Mouse (Mus musculus): Measurements from ENCODE around the gene Rabac1. TPM values are rescaled to one million over a fixed set of nuclear protein-coding genes. Genes with fewer than 3 reads are reported as not detected.

The Rabac1 gene
- total RNA-seq (2023), result 138 and 148 TPM in 2 replicates

DNA sequence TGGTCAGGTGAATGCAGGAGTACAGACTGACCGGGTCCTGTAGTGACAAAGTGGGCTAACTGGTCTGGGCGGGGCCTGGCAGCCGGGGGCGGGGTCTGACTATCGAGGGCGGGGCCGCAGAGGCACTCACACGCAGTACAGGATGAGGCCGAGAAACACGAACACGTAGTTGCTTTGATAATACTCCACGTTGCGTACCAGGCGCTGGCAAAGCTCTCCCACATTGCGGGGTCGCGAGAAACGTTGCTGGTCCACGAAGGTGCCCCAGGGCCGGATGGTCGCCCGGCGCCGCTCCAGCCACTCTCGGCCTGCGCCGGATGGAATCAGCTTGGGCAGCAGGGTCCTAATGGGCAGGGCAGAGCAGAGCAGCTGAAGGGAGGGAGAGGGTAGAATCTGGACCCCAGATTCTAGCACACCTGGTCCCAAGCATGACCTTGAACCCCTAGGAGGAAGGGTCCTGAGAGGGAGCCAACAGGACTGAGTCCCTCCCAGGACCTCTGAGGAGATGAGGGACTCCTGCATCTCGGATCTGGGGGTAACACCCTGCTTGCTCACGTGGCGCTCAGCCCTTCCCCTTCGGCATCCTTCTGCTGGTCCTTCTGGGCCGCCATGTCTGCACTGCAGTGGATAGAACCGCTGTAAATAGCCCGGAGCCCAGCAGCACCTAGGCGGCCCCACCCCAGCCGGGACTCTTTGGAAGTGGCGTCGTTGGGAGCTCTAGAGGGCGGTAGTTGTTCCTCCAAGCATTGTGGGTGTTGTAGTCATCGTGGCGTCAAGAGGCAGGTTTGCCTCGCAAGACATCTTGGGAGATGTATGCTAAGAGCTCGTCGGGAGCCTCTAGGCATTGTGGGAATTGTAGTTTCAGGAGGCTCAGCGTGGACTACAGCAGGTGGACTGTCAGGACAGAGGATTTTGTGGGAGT lies at the start of gene Rabac1:
Gene Rabac1 (minus strand): TSS at position 783 of the 922 bp plus-strand sequence.

DNA sequence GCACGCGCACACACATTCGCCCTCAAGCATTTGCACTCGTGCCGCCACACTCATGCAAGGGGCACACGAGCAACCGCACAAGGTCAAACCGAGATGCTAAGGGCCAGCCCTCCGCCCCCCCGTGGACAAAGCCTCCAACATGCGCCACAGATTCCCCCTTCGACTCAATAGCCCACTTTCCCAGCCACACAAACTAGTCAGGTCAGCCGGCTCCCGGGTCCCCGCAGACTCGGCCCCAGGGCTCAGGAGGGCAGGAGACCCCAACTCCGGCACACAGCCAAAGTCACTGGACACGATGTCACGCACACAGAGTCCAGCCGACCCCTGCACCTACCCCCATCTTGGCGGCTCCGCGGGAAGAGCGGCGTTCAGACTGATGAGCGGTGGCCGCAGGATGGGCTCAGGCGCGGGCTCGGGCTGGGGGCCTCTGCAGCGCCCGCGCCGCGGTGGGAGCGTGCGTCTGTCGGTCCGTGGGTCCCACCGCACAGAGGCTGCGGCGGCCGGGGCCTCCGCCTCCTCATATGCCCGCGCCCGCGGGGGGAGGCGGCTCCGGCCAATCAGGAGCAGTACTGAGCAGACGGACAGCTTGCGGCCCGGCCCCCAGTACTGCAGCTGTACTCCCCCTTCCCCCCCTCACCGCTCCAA lies 33.0 kb upstream of the Rabac1 start, which contains the start of gene Atp1a3:
Gene Atp1a3 (minus strand): TSS at position 538 of the 645 bp plus-strand sequence.

DNA sequence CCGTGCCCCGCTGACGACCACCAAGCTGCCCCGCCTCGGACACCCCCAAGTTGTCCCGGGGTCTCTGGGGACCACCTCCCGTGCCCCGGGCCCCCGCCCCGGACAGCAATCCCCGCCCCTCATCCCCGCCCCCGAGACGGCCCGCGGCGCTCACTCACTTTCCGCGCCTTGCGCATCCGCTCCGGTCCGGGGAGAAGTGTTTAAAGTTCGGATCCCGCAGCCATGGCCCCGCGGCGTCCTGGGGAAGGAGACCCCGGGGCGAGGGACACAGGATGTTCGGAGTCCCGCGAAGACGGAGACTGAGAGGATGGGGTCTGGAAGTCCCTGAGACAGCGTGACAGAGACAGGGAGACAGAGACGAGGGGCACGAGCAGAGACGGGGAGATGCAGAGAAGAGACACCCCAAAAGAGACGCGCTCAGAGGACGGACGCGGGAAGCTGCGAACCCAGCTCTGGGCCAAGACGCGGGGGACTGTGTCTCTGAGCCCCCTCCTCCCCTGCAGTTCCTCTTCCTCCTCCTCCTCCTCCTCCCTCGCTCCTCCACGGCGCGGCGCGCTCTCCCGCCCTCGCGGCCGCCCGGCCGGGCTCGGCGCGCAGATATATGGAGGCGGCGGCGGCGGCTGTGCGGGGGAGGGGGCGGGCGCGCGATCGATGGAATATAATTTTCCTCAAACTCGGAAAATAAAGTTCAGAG lies 28.1 kb downstream of the Rabac1 start, which contains the start of gene Gm4881:
Gene Gm4881 (minus strand): TSS at position 238 of the 694 bp plus-strand sequence.

Other genes starting within 250 kb of the Rabac1 start
- gene Gm4763, start 245.8 kb downstream of the Rabac1 start, total RNA-seq (2023), result 5.8 and 13.4 TPM in 2 replicates
- 1,275 and 1,351 TPM in 2 replicates for gene Cd177, start 212.4 kb downstream of the Rabac1 start, total RNA-seq (2023)
- 69.9 and 84.9 TPM in 2 replicates for gene Ceacam10, start 195.5 kb downstream of the Rabac1 start, total RNA-seq (2023)
- gene Gm9844, start 110.5 kb downstream of the Rabac1 start, total RNA-seq (2023), result 2.0 and 3.2 TPM in 2 replicates
- not detected in 2 replicates for gene Lypd4, start 102.8 kb downstream of the Rabac1 start, total RNA-seq (2023)
- not detected in 2 replicates for gene Dmrtc2, start 102.7 kb downstream of the Rabac1 start, total RNA-seq (2023)
- 415 and 552 TPM in 2 replicates for gene Rps19, start 88.4 kb downstream of the Rabac1 start, total RNA-seq (2023)
- gene Cd79a, start 75.4 kb downstream of the Rabac1 start, total RNA-seq (2023), result 2.2 and 8.9 TPM in 2 replicates
- gene Arhgef1, start 69.8 kb downstream of the Rabac1 start, total RNA-seq (2023), result 564 and 862 TPM in 2 replicates
- not detected in 2 replicates for gene Gm4881, start 28.3 kb downstream of the Rabac1 start, total RNA-seq (2023)
- 230 and 240 TPM in 2 replicates for gene Atp1a3, start 33.2 kb upstream of the Rabac1 start, total RNA-seq (2023)
- gene Grik5, start 99.6 kb upstream of the Rabac1 start, total RNA-seq (2023), result 1.7 and 5.5 TPM in 2 replicates
- gene Zfp574, start 99.8 kb upstream of the Rabac1 start, total RNA-seq (2023), result 10.4 and 11.0 TPM in 2 replicates
- gene Pou2f2, start 207.0 kb upstream of the Rabac1 start, total RNA-seq (2023), result 7.4 and 8.8 TPM in 2 replicates
- 228 and 310 TPM in 2 replicates for gene Dedd2, start 247.9 kb upstream of the Rabac1 start, total RNA-seq (2023)
- gene Zfp526, start 248.7 kb upstream of the Rabac1 start, total RNA-seq (2023), result 7.1 and 8.5 TPM in 2 replicates